Comparison of ENCODE assay signal across 22 mouse cellular contexts in genomic region chr1:181291966-181292365, GRCm38 (mm10).
"Had no signal": no experiment of that assay in that cellular context is flagged by ENCODE, and none has a peak within 500 bp of the region (broad histone marks: within the 10 kb centered on the region; RNA-seq: fewer than 3 reads in every experiment).

No protein-coding gene starts in this region.

- DNase-seq: gastrocnemius, adult 2 months; gastrocnemius, postnatal 10 days; gastrocnemius, postnatal 25 days; heart, adult 18-20 months; heart, postnatal 10 days; heart, postnatal 4 days; kidney, adult 8-10 months; kidney, postnatal 10 days; kidney, postnatal 25 days; kidney, postnatal 4 days had no signal

- ATAC-seq: forebrain, embryonic 16.5 days; hindbrain, embryonic 16.5 days; inflammation-experienced regulatory T-cells, adult 6 months; intestine, embryonic 15.5 days; intestine, postnatal 0 days had no signal

- H3K27me3 ChIP-seq: heart, embryonic 12.5 days; hindbrain, embryonic 12.5 days; intestine, embryonic 15.5 days; limb, embryonic 12.5 days had no signal

- H3K9ac ChIP-seq: heart, embryonic 12.5 days; hindbrain, embryonic 12.5 days; hindbrain, embryonic 14.5 days; intestine, embryonic 15.5 days; limb, embryonic 12.5 days had no signal

- H3K9me3 ChIP-seq: heart, embryonic 12.5 days; hindbrain, embryonic 10.5 days; hindbrain, embryonic 12.5 days; intestine, embryonic 15.5 days; limb, embryonic 10.5 days; limb, embryonic 12.5 days had no signal

- H3K27ac ChIP-seq: gastrocnemius, adult 2 months; hindbrain, embryonic 10.5 days; hindbrain, embryonic 12.5 days; hindbrain, embryonic 14.5 days; intestine, embryonic 15.5 days; left cerebral cortex, adult 2 months; limb, embryonic 10.5 days; limb, embryonic 12.5 days had no signal

- H3K4me1 ChIP-seq: hindbrain, embryonic 10.5 days; hindbrain, embryonic 12.5 days; intestine, embryonic 15.5 days had no signal

- H3K36me3 ChIP-seq: heart, embryonic 12.5 days; hindbrain, embryonic 10.5 days; hindbrain, embryonic 12.5 days; intestine, embryonic 15.5 days; limb, embryonic 10.5 days; limb, embryonic 12.5 days had no signal

- H3K4me2 ChIP-seq: heart, embryonic 12.5 days; hindbrain, embryonic 12.5 days; hindbrain, embryonic 14.5 days; intestine, embryonic 15.5 days; limb, embryonic 12.5 days had no signal

- H3K4me3 ChIP-seq: gastrocnemius, adult 2 months; heart, embryonic 12.5 days; hindbrain, embryonic 10.5 days; hindbrain, embryonic 12.5 days; intestine, embryonic 15.5 days; left cerebral cortex, adult 2 months; limb, embryonic 10.5 days; limb, embryonic 12.5 days had no signal
